Mouse (Mus musculus) lung, adult 2 months (tissue): ENCODE data around the gene 4933424G06Rik. TPM values are rescaled to one million over a fixed set of nuclear protein-coding genes. Genes with fewer than 3 reads are reported as not detected.

Experiments used
- DNase-seq: peaks from one replicate; pipeline ENCODE4 v3.0.0; 2022
- H3K4me1 ChIP-seq: fragments of 200-500 bp; 2 replicates; pipeline ENCODE4 v1.6.1; 2011; ENCODE audit warnings: low read length; ENCODE audit not compliant: control insufficient read depth, insufficient read depth
- H3K4me3 ChIP-seq: fragments of 200-500 bp; replicated peaks from 2 replicates; pipeline ENCODE3; 2011; ENCODE audit warnings: low read depth, mild to moderate bottlenecking, control low read depth, low read length; ENCODE audit errors: extremely low read depth
- CTCF ChIP-seq: fragments of 200-500 bp; IDR thresholded peaks from 2 replicates; pipeline ENCODE4 v1.5.1; 2011; ENCODE audit warnings: mild to moderate bottlenecking, low read length, control low read depth; ENCODE audit not compliant: insufficient read depth
- POLR2A ChIP-seq: fragments of 200-500 bp; IDR thresholded peaks from 2 replicates; pipeline ENCODE4 v1.6.1; 2011; ENCODE audit warnings: low read depth, mild to moderate bottlenecking, control low read depth, low read length, borderline replicate concordance; ENCODE audit errors: extremely low read depth
- WGBS: fragments of 180-500 bp; shearing (Covaris S2); methylation state at CpG from one replicate; pipeline ENCODE4 v1.1.7; 2018; 5-methylcytosine and 5-hydroxymethylcytosine counted together
- polyA plus RNA-seq: library from polyadenylated mRNA; depleted of rRNA; stranded (reverse); fragments of >200 nt; gene quantifications from 2 replicates; pipeline ENCODE4 v1.2.3, GENCODE M21; 2012; rRNA removed

Gene 4933424G06Rik
- polyA plus RNA-seq, 1 experiment, result not detected

- Histone ChIP-seq H3K4me3 (peak overlapping the region; percentile 19), H3K4me1 (peaks cover 2% of the 10 kb centered on the region; the same call in 1 of the 2 replicates)
- TF ChIP-seq CTCF (no peak), POLR2A (no peak)
- WGBS, result 4% methylated on average over 16 of the region's 16 CpGs
- DNase-seq, result no peak
Measured at GRCm38 (mm10) chr1:36785238-36785641, 75.3 kb downstream of the 4933424G06Rik start.

GRCm38 (mm10) chr1:36786377-36786776, 76.4 kb downstream of the 4933424G06Rik start:
- WGBS, result 94% methylated on average over 7 of the region's 7 CpGs
- DNase-seq, result no peak
- Histone ChIP-seq H3K4me3 (no peak overlapping the region), H3K4me1 (peaks cover 2% of the 10 kb centered on the region; the same call in 1 of the 2 replicates)
- no peak for TF ChIP-seq POLR2A
- TF ChIP-seq CTCF, result peak; percentile 13; the same call in 1 of the 2 replicates

- WGBS, result 73% methylated on average over 8 of the region's 8 CpGs
- no peak for DNase-seq
- Histone ChIP-seq H3K4me1 (peaks cover 2% of the 10 kb centered on the region; the same call in 1 of the 2 replicates), H3K4me3 (no peak overlapping the region)
- TF ChIP-seq POLR2A, result no peak
- no peak for TF ChIP-seq CTCF
Measured at GRCm38 (mm10) chr1:36789416-36789815, 79.5 kb downstream of the 4933424G06Rik start.

GRCm38 (mm10) chr1:36796711-36797110, 86.8 kb downstream of the 4933424G06Rik start:
- H3K4me3 ChIP-seq, result no peak overlapping the region
- TF ChIP-seq POLR2A, result no peak
- TF ChIP-seq CTCF, result no peak
- 80% methylated on average over 7 of the region's 7 CpGs for WGBS
- no peaks in the 10 kb centered on the region for H3K4me1 ChIP-seq
- DNase-seq, result no peak

GRCm38 (mm10) chr1:36797481-36797880, 87.5 kb downstream of the 4933424G06Rik start:
- TF ChIP-seq CTCF (no peak), POLR2A (no peak)
- Histone ChIP-seq H3K4me1 (no peaks in the 10 kb centered on the region), H3K4me3 (no peak overlapping the region)
- no peak for DNase-seq
- WGBS, result 55% methylated on average over 10 of the region's 10 CpGs

- TF ChIP-seq CTCF, result no peak
- H3K4me1 ChIP-seq, result no peaks in the 10 kb centered on the region
- no peak for DNase-seq
- no peak overlapping the region for H3K4me3 ChIP-seq
- WGBS, result 55% methylated on average over 3 of the region's 3 CpGs
Measured at GRCm38 (mm10) chr1:36800379-36801011, 90.5 kb downstream of the 4933424G06Rik start.

- no peaks in the 10 kb centered on the region for H3K4me1 ChIP-seq
- no peak overlapping the region for H3K4me3 ChIP-seq
- WGBS, result 76% methylated on average over 9 of the region's 9 CpGs
- no peak for TF ChIP-seq POLR2A
- TF ChIP-seq CTCF, result no peak
- DNase-seq, result no peak
Measured at GRCm38 (mm10) chr1:36804259-36804658, 94.3 kb downstream of the 4933424G06Rik start.

GRCm38 (mm10) chr1:36804833-36805232, 94.9 kb downstream of the 4933424G06Rik start:
- no peak overlapping the region for H3K4me3 ChIP-seq
- no peak for DNase-seq
- no peaks in the 10 kb centered on the region for H3K4me1 ChIP-seq
- no peak for TF ChIP-seq CTCF
- no peak for TF ChIP-seq POLR2A
- 80% methylated on average over 4 of the region's 4 CpGs for WGBS

GRCm38 (mm10) chr1:36806181-36806905, 96.4 kb downstream of the 4933424G06Rik start:
- no peak for TF ChIP-seq POLR2A
- no peaks in the 10 kb centered on the region for H3K4me1 ChIP-seq
- 95% methylated on average over 7 of the region's 7 CpGs for WGBS
- H3K4me3 ChIP-seq, result no peak overlapping the region
- DNase-seq, result no peak

GRCm38 (mm10) chr1:36807086-36807485, 97.1 kb downstream of the 4933424G06Rik start:
- WGBS, result 53% methylated on average over 1 of the region's 1 CpGs
- no peak for DNase-seq
- no peaks in the 10 kb centered on the region for H3K4me1 ChIP-seq
- no peak overlapping the region for H3K4me3 ChIP-seq
- TF ChIP-seq POLR2A (no peak), CTCF (no peak)

Other genes with a start within 250 kb of the 4933424G06Rik start
- gene Cnnm4, start 238.5 kb upstream of the 4933424G06Rik start, polyA plus RNA-seq, result 5.6 and 5.9 TPM in 2 replicates
- gene Cnnm3, start 198.3 kb upstream of the 4933424G06Rik start, polyA plus RNA-seq, result 36.6 and 37.0 TPM in 2 replicates
- gene Ankrd23, start 173.3 kb upstream of the 4933424G06Rik start, polyA plus RNA-seq, result 13.7 and 36.2 TPM in 2 replicates
- gene Gm42417, start 170.7 kb upstream of the 4933424G06Rik start, polyA plus RNA-seq, result not detected in 2 replicates
- 22.1 and 22.8 TPM in 2 replicates for gene Ankrd39, start 162.7 kb upstream of the 4933424G06Rik start, polyA plus RNA-seq
- gene Sema4c, start 151.8 kb upstream of the 4933424G06Rik start, polyA plus RNA-seq, result 23.0 and 23.7 TPM in 2 replicates
- gene Fam178b, start 27.0 kb upstream of the 4933424G06Rik start, polyA plus RNA-seq, result 11.2 and 13.9 TPM in 2 replicates
- gene Cox5b, start 18.7 kb upstream of the 4933424G06Rik start, polyA plus RNA-seq, result 249 and 279 TPM in 2 replicates
- gene Actr1b, start 4.3 kb downstream of the 4933424G06Rik start, polyA plus RNA-seq, result 107 and 111 TPM in 2 replicates
- gene Zap70, start 51.6 kb downstream of the 4933424G06Rik start, polyA plus RNA-seq, result 10.9 and 12.9 TPM in 2 replicates
- gene Tmem131, start 233.5 kb downstream of the 4933424G06Rik start, polyA plus RNA-seq, result 18.0 and 20.5 TPM in 2 replicates